Mouse (Mus musculus): ENCODE measurements around the gene Wnt11. TPM values are rescaled to one million over a fixed set of nuclear protein-coding genes. Genes with fewer than 3 reads are reported as not detected.

The Wnt11 gene
- polyA plus RNA-seq, 1 experiment from 2014 or later: 21.5 TPM

- TF ChIP-seq CTCF (IDR thresholded peaks at IDR 0.05; ENCODE audit: low read depth): peak; percentile 53
- Histone ChIP-seq H3K4me2 (no peak overlapping the region), H3K9ac (no peak overlapping the region), H3K36me3 (ENCODE audit: insufficient read depth) (no peaks in the 10 kb centered on the region), H3K9me3 (ENCODE audit: low read depth, low read length) (no peaks in the 10 kb centered on the region; the same call in 1 of the 2 replicates), H3K27ac (ENCODE audit: low read depth) (no peak overlapping the region), H3K4me1 (ENCODE audit: insufficient read depth) (peaks cover 31% of the 10 kb centered on the region), H3K27me3 (ENCODE audit: insufficient read depth, low read length) (no peaks in the 10 kb centered on the region), H3K4me3 (ENCODE audit: low read depth, low read length) (no peak overlapping the region)
- 91% methylated on average over 1 of the region's 1 CpGs for WGBS
- DNase-seq (no peak), ATAC-seq (ENCODE audit: insufficient read depth) (no peak)
These were observed 66.2 kb downstream of the Wnt11 start for GRCm38 (mm10) chr7:98901120-98901519.

- Histone ChIP-seq H3K27ac (ENCODE audit: low read depth) (peak overlapping the region; percentile 33; the same call in 1 of the 2 replicates), H3K4me1 (ENCODE audit: insufficient read depth) (peaks cover 24% of the 10 kb centered on the region), H3K36me3 (ENCODE audit: insufficient read depth) (no peaks in the 10 kb centered on the region), H3K27me3 (ENCODE audit: insufficient read depth, low read length) (no peaks in the 10 kb centered on the region), H3K9me3 (ENCODE audit: low read depth, low read length) (no peaks in the 10 kb centered on the region; the same call in 1 of the 2 replicates), H3K9ac (no peak overlapping the region), H3K4me2 (no peak overlapping the region), H3K4me3 (ENCODE audit: low read depth, low read length) (no peak overlapping the region)
- ATAC-seq (ENCODE audit: insufficient read depth) (no peak), DNase-seq (peak; percentile 39)
- WGBS: 41% methylated on average over 5 of the region's 5 CpGs
- no peak for TF ChIP-seq CTCF (IDR thresholded peaks at IDR 0.05; ENCODE audit: low read depth)
These were observed 69.0 kb downstream of the Wnt11 start for GRCm38 (mm10) chr7:98903884-98904283.

Other genes with a start within 250 kb of the Wnt11 start
- gene Emsy, start 178.3 kb upstream of the Wnt11 start, polyA plus RNA-seq (2014; fragmentation: Nextera tagmentation; extraction: Ambion mirVana): 45.5 and 47.4 TPM in 2 replicates
- gene Thap12, start 132.0 kb upstream of the Wnt11 start, polyA plus RNA-seq (2014; fragmentation: Nextera tagmentation; extraction: Ambion mirVana): 81.3 and 81.9 TPM in 2 replicates